9 mouse cellular contexts compared by ENCODE assay signal in the genomic region with DNA sequence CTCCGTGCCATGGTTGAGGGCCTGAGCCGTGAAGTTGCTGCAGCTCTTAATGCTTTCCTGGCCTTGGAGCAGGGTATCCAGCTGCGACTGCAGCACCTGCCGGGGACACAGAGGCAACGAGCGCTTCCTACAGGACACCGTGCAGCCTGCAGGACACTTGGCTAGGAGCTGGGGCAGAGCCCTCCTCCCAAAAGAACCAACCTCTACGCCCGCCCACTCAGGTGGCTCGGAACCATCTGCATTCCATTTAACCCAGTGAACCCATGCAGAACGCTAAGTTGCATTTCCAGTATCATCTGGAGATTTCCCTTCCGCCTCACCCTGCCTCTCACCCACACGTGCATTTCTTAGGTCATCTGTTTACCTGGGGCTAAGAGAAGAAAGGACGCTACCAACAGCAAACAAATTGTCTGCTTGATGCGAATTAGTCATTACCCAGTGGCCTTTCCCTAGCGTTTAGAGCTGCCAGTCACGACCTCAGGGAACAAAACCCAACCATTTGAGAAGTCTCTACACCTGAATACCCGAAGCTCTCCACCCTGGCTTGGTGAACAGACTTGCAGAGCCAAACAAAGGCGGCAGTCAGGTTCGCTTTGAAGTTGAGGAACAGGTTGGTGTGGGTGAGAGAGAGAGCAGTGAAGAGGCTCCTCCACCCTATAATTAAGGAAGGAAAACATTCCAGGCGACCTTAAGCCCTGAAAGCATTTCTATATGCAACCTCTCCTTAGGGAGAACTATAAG. TPM values are rescaled to one million over a fixed set of nuclear protein-coding genes. Genes with fewer than 3 reads are reported as not detected.
DNase-seq lines count a peak whose midpoint lies in the region; ATAC-seq and TF ChIP-seq lines count a peak whose summit lies in the region.
"Had no signal": no experiment of that assay in that cellular context is flagged by ENCODE, and none has a peak within 500 bp of the region (broad histone marks: within the 10 kb centered on the region; RNA-seq: fewer than 3 reads in every experiment).

No protein-coding gene starts in this region.

- H3K4me1 ChIP-seq in kidney, embryonic 14.5 days (ENCODE audit: control insufficient read depth, insufficient read depth, low read length), result no peaks in the 10 kb centered on the region; the same call in none of the 2 replicates
- peaks cover 5% of the 10 kb centered on the region for H3K4me1 ChIP-seq in embryonic facial prominence, embryonic 14.5 days (ENCODE audit: control insufficient read depth, insufficient read depth, low read length)
- peaks cover 18% of the 10 kb centered on the region for H3K4me1 ChIP-seq in intestine, embryonic 15.5 days (replicated peaks)
- no peaks in the 10 kb centered on the region for H3K4me1 ChIP-seq in lung, postnatal 0 days (ENCODE audit: insufficient read depth, low read depth, low read length)

- H3K36me3 ChIP-seq in kidney, embryonic 14.5 days (ENCODE audit: control insufficient read depth, insufficient read depth, low read length), result no peaks in the 10 kb centered on the region
- no peaks in the 10 kb centered on the region for H3K36me3 ChIP-seq in embryonic facial prominence, embryonic 14.5 days (ENCODE audit: control insufficient read depth, insufficient read depth, low read length)
- no peaks in the 10 kb centered on the region for H3K36me3 ChIP-seq in intestine, embryonic 15.5 days
- H3K36me3 ChIP-seq in lung, postnatal 0 days (ENCODE audit: insufficient read depth, low read length), result no peaks in the 10 kb centered on the region

- no peak overlapping the region for H3K27ac ChIP-seq in kidney, embryonic 14.5 days (ENCODE audit: low read depth, low read length)
- H3K27ac ChIP-seq in embryonic facial prominence, embryonic 14.5 days (replicated peaks; ENCODE audit: low read depth, low read length), result peak overlapping the region; percentile 1; the same call in 1 of the 2 replicates
- H3K27ac ChIP-seq in intestine, embryonic 15.5 days, result peak overlapping the region; percentile 23
- peak overlapping the region; percentile 73 for H3K27ac ChIP-seq in lung, postnatal 0 days (ENCODE audit: low read length)

- peak overlapping the region; percentile 24 for H3K4me3 ChIP-seq in kidney, embryonic 14.5 days (ENCODE audit: low read length)
- H3K4me3 ChIP-seq in embryonic facial prominence, embryonic 14.5 days (ENCODE audit: low read depth, low read length), result peak overlapping the region; percentile 32
- peak overlapping the region; percentile 32 for H3K4me3 ChIP-seq in intestine, embryonic 15.5 days (replicated peaks)
- H3K4me3 ChIP-seq in lung, postnatal 0 days (ENCODE audit: low read depth, low read length), result peak overlapping the region; percentile 42

- 41% methylated on average over 21 of the region's 21 CpGs for WGBS in kidney, embryonic 14.5 days
- 41% methylated on average over 20 of the region's 21 CpGs for WGBS in embryonic facial prominence, embryonic 14.5 days
- WGBS in intestine, embryonic 15.5 days, result 39% methylated on average over 21 of the region's 21 CpGs
- 37% methylated on average over 21 of the region's 21 CpGs for WGBS in lung, postnatal 0 days

- intact Hi-C loops in left cerebral cortex, postnatal 36 days (cut with DNase I), result no loop called here

- ATAC-seq in kidney, embryonic 14.5 days (ENCODE audit: low FRiP score, low TSS enrichment), result peak; percentile 40; the same call in 1 of the 2 replicates
- peak; percentile 83 for ATAC-seq in embryonic facial prominence, embryonic 14.5 days (ENCODE audit: low read depth)
- peak; percentile 76 for ATAC-seq in intestine, embryonic 15.5 days
- ATAC-seq in lung, postnatal 0 days, result peak; percentile 88

- H3K9ac ChIP-seq in kidney, embryonic 14.5 days (ENCODE audit: low read depth, low read length), result peak overlapping the region; percentile 23; the same call in 1 of the 2 replicates
- H3K9ac ChIP-seq in embryonic facial prominence, embryonic 14.5 days (ENCODE audit: low read depth, low read length), result peak overlapping the region; percentile 49
- H3K9ac ChIP-seq in intestine, embryonic 15.5 days, result peak overlapping the region; percentile 23; the same call in 1 of the 2 replicates
- H3K9ac ChIP-seq in lung, postnatal 0 days (replicated peaks; ENCODE audit: low read depth), result peak overlapping the region; percentile 46

- TF ChIP-seq CTCF in lung, postnatal 0 days (IDR thresholded peaks at IDR 0.05), result peak; percentile 55

- peak; percentile 32; the same call in 1 of the 2 replicates for TF ChIP-seq EP300 in lung, postnatal 0 days (IDR thresholded peaks at IDR 0.05)

- no peak for DNase-seq in kidney, adult 9 months
- peak; percentile 91 for DNase-seq in embryonic facial prominence, embryonic 14.5 days (ENCODE audit: low spot score)
- DNase-seq in lung, postnatal 0 days (ENCODE audit: low spot score), result peak; percentile 87
- DNase-seq in layer of hippocampus, adult 11-12 months (ENCODE audit: low spot score), result no peak
- no peak for DNase-seq in left cerebral cortex, postnatal 36 days (ENCODE audit: low spot score in 2 of 2)
- DNase-seq in adrenal gland, postnatal 10 days, result no peak

- H3K27me3 ChIP-seq in kidney, embryonic 14.5 days (ENCODE audit: control insufficient read depth, insufficient read depth, low read length), result no peaks in the 10 kb centered on the region
- 0 out of 2 replicates have a peak, but pooled peaks cover 3% of the 10 kb centered on the region for H3K27me3 ChIP-seq in embryonic facial prominence, embryonic 14.5 days (replicated peaks; ENCODE audit: control insufficient read depth, insufficient read depth, low read length)
- no peaks in the 10 kb centered on the region for H3K27me3 ChIP-seq in intestine, embryonic 15.5 days (replicated peaks)
- no peaks in the 10 kb centered on the region for H3K27me3 ChIP-seq in lung, postnatal 0 days (replicated peaks; ENCODE audit: insufficient read depth, low read length)

- H3K9me3 ChIP-seq in kidney, embryonic 14.5 days (ENCODE audit: control insufficient read depth, low read length), result no peaks in the 10 kb centered on the region
- H3K9me3 ChIP-seq in embryonic facial prominence, embryonic 14.5 days (ENCODE audit: control insufficient read depth, low read length), result no peaks in the 10 kb centered on the region
- H3K9me3 ChIP-seq in intestine, embryonic 15.5 days, result no peaks in the 10 kb centered on the region
- H3K9me3 ChIP-seq in lung, postnatal 0 days (ENCODE audit: low read length), result no peaks in the 10 kb centered on the region

- peak overlapping the region; percentile 44 for H3K4me2 ChIP-seq in kidney, embryonic 14.5 days (replicated peaks; ENCODE audit: low read depth, low read length)
- H3K4me2 ChIP-seq in embryonic facial prominence, embryonic 14.5 days (ENCODE audit: low read depth, low read length), result peak overlapping the region; percentile 56
- H3K4me2 ChIP-seq in intestine, embryonic 15.5 days (replicated peaks), result peak overlapping the region; percentile 60
- peak overlapping the region; percentile 64 for H3K4me2 ChIP-seq in lung, postnatal 0 days (replicated peaks; ENCODE audit: low read depth, low read length)

RNA-seq across cellular contexts. Expression of gene Gm6525, which starts 17.4 kb away (rescaled TPM):
- 0.44 and 1.1 TPM in 2 replicates for polyA plus RNA-seq in kidney, embryonic 14.5 days (2014; fragmentation: Nextera tagmentation; extraction: Ambion mirVana)
- polyA plus RNA-seq in embryonic facial prominence, embryonic 14.5 days (2014; fragmentation: Nextera tagmentation; extraction: Ambion mirVana), result 0.50 and 0.60 TPM in 2 replicates
- polyA plus RNA-seq in intestine, embryonic 15.5 days (2015; fragmentation: Nextera tagmentation; extraction: Ambion mirVana), result 1.2 TPM in 2 replicates
- polyA plus RNA-seq in lung, postnatal 0 days (2015; fragmentation: Nextera tagmentation; extraction: Ambion mirVana), result 0.57 and 0.75 TPM in 2 replicates
- not detected for total RNA-seq in left cerebral cortex, postnatal 36 days (2021)
- under 1 TPM; 0.67 to 0.69 TPM for total RNA-seq in adrenal gland, postnatal 10 days (2021)
- total RNA-seq: hematopoietic stem cell, adult 5-6 weeks had no signal

RNA-seq across cellular contexts. Expression of gene Mnd1, which starts 35.7 kb away (rescaled TPM):
- polyA plus RNA-seq in kidney, embryonic 14.5 days (2014; fragmentation: Nextera tagmentation; extraction: Ambion mirVana), result 19.9 and 22.1 TPM in 2 replicates
- 11.5 and 11.8 TPM in 2 replicates for polyA plus RNA-seq in embryonic facial prominence, embryonic 14.5 days (2014; fragmentation: Nextera tagmentation; extraction: Ambion mirVana)
- 10.6 and 12.0 TPM in 2 replicates for polyA plus RNA-seq in intestine, embryonic 15.5 days (2015; fragmentation: Nextera tagmentation; extraction: Ambion mirVana)
- polyA plus RNA-seq in lung, postnatal 0 days (2015; fragmentation: Nextera tagmentation; extraction: Ambion mirVana), result 5.3 and 6.5 TPM in 2 replicates
- 1 to 10 TPM; 1.6 to 2.1 TPM for total RNA-seq in left cerebral cortex, postnatal 36 days (2021)
- total RNA-seq in adrenal gland, postnatal 10 days (2021), result 10 to 100 TPM; 25.2 to 26.5 TPM

Comparison
In these comparisons a context has a peak if more than half of its experiments do, and no peak if none do; other contexts are left out.
1. DNase-seq: peak in embryonic facial prominence, embryonic 14.5 days (single experiment) and lung, postnatal 0 days (single experiment); none in kidney, adult 9 months (single experiment), layer of hippocampus, adult 11-12 months (single experiment), left cerebral cortex, postnatal 36 days (0 of 2) and adrenal gland, postnatal 10 days (single experiment).
2. Peak in every context shown above with its lines, with median percentiles within 50 percentile points of each other: ATAC-seq, H3K4me2 ChIP-seq, H3K4me3 ChIP-seq and H3K9ac ChIP-seq.